Comparison of ENCODE assay signal across 8 mouse cellular contexts in genomic region chr3:88502641-88503504, GRCm38 (mm10). TPM values are rescaled to one million over a fixed set of nuclear protein-coding genes. Genes with fewer than 3 reads are reported as not detected.
DNase-seq lines count a peak whose midpoint lies in the region; ATAC-seq and TF ChIP-seq lines count a peak whose summit lies in the region.

No protein-coding gene starts in this region.

- peak overlapping the region; percentile 76 for H3K9ac ChIP-seq in MEL (ENCODE audit: control insufficient read depth, low read depth, low read length, poor library complexity, severe bottlenecking)
- peak overlapping the region; percentile 79 for H3K9ac ChIP-seq in forebrain, embryonic 14.5 days (ENCODE audit: low read length)
- H3K9ac ChIP-seq in liver, embryonic 15.5 days: peak overlapping the region; percentile 96
- peak overlapping the region; percentile 88 for H3K9ac ChIP-seq in neural tube, embryonic 13.5 days

- H3K79me2 ChIP-seq in MEL (ENCODE audit: control insufficient read depth, insufficient read depth, low read length, poor library complexity): peaks cover 36% of the 10 kb centered on the region

- intact Hi-C loops in heart, postnatal 10 days (cut with DNase I): no loop called here

- no peak for TF ChIP-seq EP300 in MEL (IDR thresholded peaks at IDR 0.05; ENCODE audit: low read depth in 1 of 2, low read length in 2 of 2)

- under 1% methylated on average over 55 of the region's 55 CpGs for WGBS in forebrain, embryonic 14.5 days
- WGBS in liver, embryonic 15.5 days (ENCODE audit: insufficient replicate concordance): 2% methylated on average over 55 of the region's 55 CpGs
- WGBS in neural tube, embryonic 13.5 days: under 1% methylated on average over 55 of the region's 55 CpGs

- H3K4me3 ChIP-seq in MEL (ENCODE audit: control insufficient read depth in 1 of 2, insufficient read depth in 1 of 2, low read depth in 2 of 2, low read length in 2 of 2): peak overlapping the region; percentile 82 to 88
- H3K4me3 ChIP-seq in forebrain, embryonic 14.5 days (ENCODE audit: low read depth, low read length): peak overlapping the region; percentile 60
- peak overlapping the region; percentile 96 for H3K4me3 ChIP-seq in liver, embryonic 15.5 days (replicated peaks)
- peak overlapping the region; percentile 81 for H3K4me3 ChIP-seq in neural tube, embryonic 13.5 days

- H3K4me2 ChIP-seq in forebrain, embryonic 14.5 days (ENCODE audit: low read length): peak overlapping the region; percentile 99
- H3K4me2 ChIP-seq in liver, embryonic 15.5 days: peak overlapping the region; percentile 96
- H3K4me2 ChIP-seq in neural tube, embryonic 13.5 days: peak overlapping the region; percentile 98

- peak in 1 of 2 experiments; percentile 100; a peak in 2 of 4 replicates for TF ChIP-seq POLR2A in MEL (IDR thresholded peaks at IDR 0.05; ENCODE audit: control insufficient read depth in 1 of 2, insufficient read depth in 1 of 2, low read depth in 1 of 2, low read length in 2 of 2, poor library complexity in 1 of 2)

- H3K9me3 ChIP-seq in MEL (replicated peaks; ENCODE audit: insufficient read depth, low read length): no peaks in the 10 kb centered on the region
- no peaks in the 10 kb centered on the region for H3K9me3 ChIP-seq in forebrain, embryonic 14.5 days (replicated peaks; ENCODE audit: control insufficient read depth, low read length)
- no peaks in the 10 kb centered on the region for H3K9me3 ChIP-seq in liver, embryonic 15.5 days (replicated peaks)
- H3K9me3 ChIP-seq in neural tube, embryonic 13.5 days: no peaks in the 10 kb centered on the region

- no peak for TF ChIP-seq CTCF in MEL (IDR thresholded peaks at IDR 0.05 in 2 of 3, conservative IDR thresholded peaks at IDR 0.05 in 1 of 3; ENCODE audit: control insufficient read depth in 1 of 3, insufficient read depth in 1 of 3, low read depth in 2 of 3, low read length in 3 of 3, poor library complexity in 1 of 3, severe bottlenecking in 1 of 3)

- ATAC-seq in forebrain, embryonic 14.5 days: peak; percentile 91
- ATAC-seq in liver, embryonic 15.5 days (ENCODE audit: insufficient read depth): peak; percentile 91
- ATAC-seq in neural tube, embryonic 13.5 days (ENCODE audit: low read depth): peak; percentile 91

- DNase-seq in MEL (ENCODE audit: low read depth, low spot score): peak; percentile 99
- peak; percentile 91 for DNase-seq in cerebellum, adult 11 months
- DNase-seq in forebrain, embryonic 14.5 days (ENCODE audit: low spot score): peak; percentile 88
- peak; percentile 94 to 95 for DNase-seq in heart, postnatal 10 days
- DNase-seq in kidney, postnatal 4 days: peak; percentile 85 to 91
- DNase-seq in testis, postnatal 10 days (ENCODE audit: low spot score): peak; percentile 86

- H3K27me3 ChIP-seq in MEL (ENCODE audit: control insufficient read depth in 1 of 2, insufficient read depth in 2 of 2, low read length in 2 of 2): no peaks in the 10 kb centered on the region
- no peaks in the 10 kb centered on the region for H3K27me3 ChIP-seq in forebrain, embryonic 14.5 days (replicated peaks; ENCODE audit: control insufficient read depth, insufficient read depth, low read length)
- 0 out of 2 replicates have a peak, but pooled peaks cover 5% of the 10 kb centered on the region for H3K27me3 ChIP-seq in liver, embryonic 15.5 days
- H3K27me3 ChIP-seq in neural tube, embryonic 13.5 days: peaks cover 28% of the 10 kb centered on the region

- peak overlapping the region; percentile 95 for H3K27ac ChIP-seq in MEL (ENCODE audit: control insufficient read depth, low read depth, low read length)
- peak overlapping the region; percentile 9; the same call in 1 of the 2 replicates for H3K27ac ChIP-seq in forebrain, embryonic 14.5 days (ENCODE audit: low read depth, low read length)
- peak overlapping the region; percentile 88 for H3K27ac ChIP-seq in liver, embryonic 15.5 days (replicated peaks)
- H3K27ac ChIP-seq in neural tube, embryonic 13.5 days (replicated peaks): peak overlapping the region; percentile 56; the same call in 1 of the 2 replicates

- peaks cover 9 to 40% of the 10 kb centered on the region in 2 experiments for H3K4me1 ChIP-seq in MEL (ENCODE audit: control insufficient read depth in 1 of 2, insufficient read depth in 2 of 2, low read length in 2 of 2)
- H3K4me1 ChIP-seq in forebrain, embryonic 14.5 days (ENCODE audit: control insufficient read depth, insufficient read depth, low read length): peaks cover 2% of the 10 kb centered on the region; the same call in 1 of the 2 replicates
- H3K4me1 ChIP-seq in liver, embryonic 15.5 days (replicated peaks): peaks cover 76% of the 10 kb centered on the region
- peaks cover 32% of the 10 kb centered on the region for H3K4me1 ChIP-seq in neural tube, embryonic 13.5 days (replicated peaks)

- no peak for TF ChIP-seq RAD21 in MEL (IDR thresholded peaks at IDR 0.05; ENCODE audit: low read depth, low read length)

- peaks cover 2 to 28% of the 10 kb centered on the region in 2 experiments; a peak in 3 of 4 replicates for H3K36me3 ChIP-seq in MEL (ENCODE audit: control insufficient read depth in 1 of 2, insufficient read depth in 2 of 2, low read length in 2 of 2)
- H3K36me3 ChIP-seq in forebrain, embryonic 14.5 days (ENCODE audit: control insufficient read depth, insufficient read depth, low read length): no peaks in the 10 kb centered on the region
- peaks cover 23% of the 10 kb centered on the region for H3K36me3 ChIP-seq in liver, embryonic 15.5 days (replicated peaks)
- H3K36me3 ChIP-seq in neural tube, embryonic 13.5 days: no peaks in the 10 kb centered on the region

TF ChIP-seq in MEL, 35 proteins besides CTCF, POLR2A, EP300 and RAD21 (continues in another document):
- TF ChIP-seq MYB (IDR thresholded peaks at IDR 0.05; ENCODE audit: low read depth, low read length): no peak
- peak; percentile 68 for TF ChIP-seq HCFC1 (IDR thresholded peaks at IDR 0.05; ENCODE audit: low read depth, low read length)
- no peak for TF ChIP-seq GATA1 (IDR thresholded peaks at IDR 0.05; ENCODE audit: low read depth, low read length)
- peak; percentile 37; the same call in 1 of the 2 replicates for TF ChIP-seq NRF1 (IDR thresholded peaks at IDR 0.05; ENCODE audit: insufficient read depth, low read depth, low read length, poor library complexity, severe bottlenecking)
- peak; percentile 95 for TF ChIP-seq SIN3A (IDR thresholded peaks at IDR 0.05; ENCODE audit: low read length)
- TF ChIP-seq ZNF384 (IDR thresholded peaks at IDR 0.05; ENCODE audit: low read depth, low read length): no peak
- TF ChIP-seq KAT2A (conservative IDR thresholded peaks at IDR 0.05; ENCODE audit: low read depth, low read length): no peak
- TF ChIP-seq MAFK (IDR thresholded peaks at IDR 0.05; ENCODE audit: borderline replicate concordance, low read depth, low read length): no peak
- TF ChIP-seq MYC (IDR thresholded peaks at IDR 0.05; ENCODE audit: low read depth, low read length): peak; percentile 51; the same call in 1 of the 2 replicates
- TF ChIP-seq NELFE (IDR thresholded peaks at IDR 0.05; ENCODE audit: low read depth, low read length): peak; percentile 97

RNA-seq across cellular contexts. Expression of gene Lmna, which starts 6.9 kb away (rescaled TPM):
- 388 and 394 TPM in 2 replicates for total RNA-seq in MEL (2012; rRNA removed)
- polyA plus RNA-seq in MEL (2012; ENCODE audit: insufficient read depth in 1 of 2, insufficient read length in 2 of 2, low read depth in 1 of 2, low replicate concordance in 2 of 2, missing spikeins in 1 of 2): 100 to 1,000 TPM; 128 to 302 TPM
- polyA plus RNA-seq in forebrain, embryonic 14.5 days (2014; fragmentation: Nextera tagmentation; extraction: Ambion mirVana): 18.0 and 28.5 TPM in 2 replicates
- 100 to 1,000 TPM; 164 to 173 TPM for total RNA-seq in heart, postnatal 10 days (2021)
- 133 and 142 TPM in 2 replicates for polyA plus RNA-seq in liver, embryonic 15.5 days (2015; fragmentation: Nextera tagmentation; extraction: Ambion mirVana)
- polyA plus RNA-seq in neural tube, embryonic 13.5 days (2015; fragmentation: Nextera tagmentation; extraction: Ambion mirVana): 41.9 and 45.3 TPM in 2 replicates

RNA-seq across cellular contexts. Expression of gene Mex3a, which starts 29.3 kb away (rescaled TPM):
- total RNA-seq in MEL (2012; rRNA removed): 4.3 and 5.5 TPM in 2 replicates
- polyA plus RNA-seq in MEL (2012; ENCODE audit: insufficient read depth in 1 of 2, insufficient read length in 2 of 2, low read depth in 1 of 2, low replicate concordance in 2 of 2, missing spikeins in 1 of 2): 10 to 100 TPM in 1 of 2 experiments, not detected in 1; 10.1 TPM
- polyA plus RNA-seq in forebrain, embryonic 14.5 days (2014; fragmentation: Nextera tagmentation; extraction: Ambion mirVana): 48.8 and 50.1 TPM in 2 replicates
- 1 to 10 TPM; 3.4 to 6.3 TPM for total RNA-seq in heart, postnatal 10 days (2021)
- 0.60 and 0.67 TPM in 2 replicates for polyA plus RNA-seq in liver, embryonic 15.5 days (2015; fragmentation: Nextera tagmentation; extraction: Ambion mirVana)
- polyA plus RNA-seq in neural tube, embryonic 13.5 days (2015; fragmentation: Nextera tagmentation; extraction: Ambion mirVana): 32.5 and 33.7 TPM in 2 replicates

RNA-seq across cellular contexts. Expression of gene Sema4a, which starts 41.9 kb away (rescaled TPM):
- total RNA-seq in MEL (2012; rRNA removed): 31.4 and 45.3 TPM in 2 replicates
- 10 to 100 TPM in 1 of 2 experiments, not detected in 1; 33.5 TPM for polyA plus RNA-seq in MEL (2012; ENCODE audit: insufficient read depth in 1 of 2, insufficient read length in 2 of 2, low read depth in 1 of 2, low replicate concordance in 2 of 2, missing spikeins in 1 of 2)
- polyA plus RNA-seq in forebrain, embryonic 14.5 days (2014; fragmentation: Nextera tagmentation; extraction: Ambion mirVana): 12.2 and 15.2 TPM in 2 replicates
- 1 to 10 TPM; 1.8 to 1.9 TPM for total RNA-seq in heart, postnatal 10 days (2021)
- 25.0 and 26.2 TPM in 2 replicates for polyA plus RNA-seq in liver, embryonic 15.5 days (2015; fragmentation: Nextera tagmentation; extraction: Ambion mirVana)
- polyA plus RNA-seq in neural tube, embryonic 13.5 days (2015; fragmentation: Nextera tagmentation; extraction: Ambion mirVana): 19.7 and 21.8 TPM in 2 replicates

RNA-seq across cellular contexts. Expression of gene Rab25, which starts 45.2 kb away (rescaled TPM):
- total RNA-seq in MEL (2012; rRNA removed): 0.75 and 0.96 TPM in 2 replicates
- 1 to 10 TPM in 1 of 2 experiments, not detected in 1; 1.9 TPM for polyA plus RNA-seq in MEL (2012; ENCODE audit: insufficient read depth in 1 of 2, insufficient read length in 2 of 2, low read depth in 1 of 2, low replicate concordance in 2 of 2, missing spikeins in 1 of 2)
- not detected in 2 replicates for polyA plus RNA-seq in forebrain, embryonic 14.5 days (2014; fragmentation: Nextera tagmentation; extraction: Ambion mirVana)
- total RNA-seq in heart, postnatal 10 days (2021): not detected
- polyA plus RNA-seq in liver, embryonic 15.5 days (2015; fragmentation: Nextera tagmentation; extraction: Ambion mirVana): 0.53 TPM in 1 of 2 replicates, not detected in the other
- polyA plus RNA-seq in neural tube, embryonic 13.5 days (2015; fragmentation: Nextera tagmentation; extraction: Ambion mirVana): not detected in 2 replicates

RNA-seq across cellular contexts. Expression of gene Lamtor2, which starts 50.0 kb away (rescaled TPM):
- total RNA-seq in MEL (2012; rRNA removed): 125 and 127 TPM in 2 replicates
- 100 to 1,000 TPM in 1 of 2 experiments, not detected in 1; 188 TPM for polyA plus RNA-seq in MEL (2012; ENCODE audit: insufficient read depth in 1 of 2, insufficient read length in 2 of 2, low read depth in 1 of 2, low replicate concordance in 2 of 2, missing spikeins in 1 of 2)
- 107 and 122 TPM in 2 replicates for polyA plus RNA-seq in forebrain, embryonic 14.5 days (2014; fragmentation: Nextera tagmentation; extraction: Ambion mirVana)
- total RNA-seq in heart, postnatal 10 days (2021): 10 to 100 TPM; 87.3 to 94.0 TPM
- polyA plus RNA-seq in liver, embryonic 15.5 days (2015; fragmentation: Nextera tagmentation; extraction: Ambion mirVana): 104 and 112 TPM in 2 replicates
- polyA plus RNA-seq in neural tube, embryonic 13.5 days (2015; fragmentation: Nextera tagmentation; extraction: Ambion mirVana): 161 and 170 TPM in 2 replicates

Comparison
In these comparisons a context has a peak if more than half of its experiments do, and no peak if none do; other contexts are left out.
1. Peak in every context shown above with its lines: DNase-seq, ATAC-seq, H3K4me3 ChIP-seq and H3K27ac ChIP-seq.
2. H3K27ac ChIP-seq: peak in every context shown above with its lines; median percentile 95 in MEL; 88 in liver, embryonic 15.5 days; 56 in neural tube, embryonic 13.5 days; 9 in forebrain, embryonic 14.5 days.